Mouse (Mus musculus) liver, embryonic 11.5 days (tissue): ENCODE measurements around the gene Dtx3l. TPM values are rescaled to one million over a fixed set of nuclear protein-coding genes. Genes with fewer than 3 reads are reported as not detected.

ENCODE experiments used
- ATAC-seq: fragments of 200-750 bp; cut with Nextera tagmentation; replicated peaks from 2 replicates; pipeline ENCODE4 v1.8.0; 2017; ENCODE audit warnings: moderate number of reproducible peaks, mild to moderate bottlenecking, moderate TSS enrichment, moderate library complexity; ENCODE audit not compliant: low FRiP score
- DNase-seq: peaks from one replicate; pipeline ENCODE4 v3.0.0-alpha.2; 2017; ENCODE audit warnings: low spot score
- H3K27ac ChIP-seq: fragments of 300-500 bp; sonication (generic); 2 replicates; pipeline ENCODE4 v1.5.1; 2014; ENCODE audit warnings: mild to moderate bottlenecking, low read depth, low read length, control low read depth
- H3K27me3 ChIP-seq: fragments of 300-500 bp; sonication (generic); replicated peaks from 2 replicates; pipeline ENCODE4 v1.6.1; 2014; ENCODE audit warnings: low read length, mixed read lengths; ENCODE audit not compliant: control insufficient read depth, insufficient read depth
- H3K36me3 ChIP-seq: fragments of 300-500 bp; sonication (generic); 2 replicates; pipeline ENCODE4 v1.6.1; 2014; ENCODE audit warnings: mild to moderate bottlenecking, low read length, moderate library complexity, mixed read lengths; ENCODE audit not compliant: control insufficient read depth, insufficient read depth
- H3K4me1 ChIP-seq: fragments of 300-500 bp; sonication (generic); replicated peaks from 2 replicates; pipeline ENCODE4 v1.6.1; 2014; ENCODE audit warnings: low read length, mixed read lengths; ENCODE audit not compliant: control insufficient read depth, insufficient read depth
- H3K4me2 ChIP-seq: fragments of 300-500 bp; sonication (generic); 2 replicates; pipeline ENCODE4 v1.6.1; 2014; ENCODE audit warnings: mild to moderate bottlenecking, control low read depth, moderate library complexity
- H3K4me3 ChIP-seq: fragments of 300-500 bp; sonication (generic); 2 replicates; pipeline ENCODE4 v1.5.1; 2014; ENCODE audit warnings: low read depth, low read length, control low read depth
- H3K9ac ChIP-seq: fragments of 300-500 bp; sonication (generic); 2 replicates; pipeline ENCODE4 v1.6.1; 2014; ENCODE audit warnings: low read depth, low read length, control low read depth
- H3K9me3 ChIP-seq: fragments of 300-500 bp; sonication (generic); 2 replicates; pipeline ENCODE4 v1.6.1; 2016; ENCODE audit warnings: low read length, inconsistent platforms, mixed read lengths; ENCODE audit not compliant: control insufficient read depth
- WGBS: fragments of 180-500 bp; shearing (Covaris S2); extraction: QIAGEN DNeasy Blood & Tissue Kit; methylation state at CpG from one replicate; pipeline ENCODE4 v1.1.7; 2014; 5-methylcytosine and 5-hydroxymethylcytosine counted together
- polyA plus RNA-seq: library from polyadenylated mRNA; unstranded; fragments of >200 nt; fragmentation: Nextera tagmentation; extraction: Ambion mirVana; gene quantifications from 2 replicates; pipeline ENCODE4 v1.2.1, GENCODE M21; 2014

The Dtx3l gene
- polyA plus RNA-seq, 1 experiment from 2014 or later, result 3.2 TPM

DNA sequence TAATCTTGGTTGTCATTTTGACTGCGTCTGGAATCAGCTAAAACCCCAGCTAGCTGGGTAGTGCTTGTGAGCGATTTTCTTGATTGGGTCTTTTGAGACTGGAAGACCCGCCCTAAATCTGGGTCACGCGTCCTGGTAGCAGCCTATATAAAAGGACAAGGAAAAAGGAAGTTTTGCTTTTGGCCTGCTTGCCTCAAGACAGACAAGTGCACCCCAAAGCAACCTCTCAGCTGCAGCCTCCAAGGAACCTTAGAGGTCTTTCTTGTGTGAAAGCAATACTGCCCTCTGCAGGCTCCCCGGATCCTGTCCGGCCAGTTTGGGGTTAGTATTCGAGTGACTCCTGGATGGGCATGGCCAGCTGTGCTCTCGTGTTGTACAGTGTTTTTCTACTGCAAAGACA, 739 bp upstream of the Dtx3l start:
- peaks cover 4% of the 10 kb centered on the region; the same call in 1 of the 2 replicates for H3K4me1 ChIP-seq
- H3K9me3 ChIP-seq, result no peaks in the 10 kb centered on the region
- ATAC-seq, result peak; percentile 69
- WGBS, result 10% methylated on average over 9 of the region's 9 CpGs
- peak overlapping the region; percentile 83 for H3K9ac ChIP-seq
- DNase-seq, result peak; percentile 73
- peak overlapping the region; percentile 94 for H3K4me2 ChIP-seq
- H3K4me3 ChIP-seq, result peak overlapping the region; percentile 81
- H3K27me3 ChIP-seq, result no peaks in the 10 kb centered on the region; the same call in 1 of the 2 replicates
- no peak overlapping the region for H3K27ac ChIP-seq
- no peaks in the 10 kb centered on the region for H3K36me3 ChIP-seq

DNA sequence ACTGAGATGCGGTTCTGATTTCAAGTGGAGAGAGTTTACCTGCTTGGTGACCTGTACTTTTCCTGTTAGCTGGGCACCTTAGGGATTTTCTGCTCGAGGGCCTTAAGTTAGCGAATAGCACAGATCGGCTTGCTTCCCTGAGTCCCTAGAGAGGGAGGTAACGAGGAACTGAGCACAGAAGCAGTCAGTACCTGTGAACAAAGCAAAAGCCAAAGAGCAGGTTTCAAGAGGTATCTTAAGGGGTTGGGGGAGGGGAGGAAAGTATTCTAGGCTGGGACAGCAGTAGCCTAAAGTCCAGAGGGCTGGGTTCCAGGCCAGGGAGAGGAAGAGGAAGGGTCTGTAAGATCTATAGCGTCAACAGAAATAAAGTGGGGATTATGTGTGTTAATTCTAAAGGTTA, 310 bp upstream of the Dtx3l start:
- 3% methylated on average over 6 of the region's 6 CpGs for WGBS
- ATAC-seq (0 out of 2 replicates have a peak, but pooled peaks have one; percentile 18), DNase-seq (no peak)
- Histone ChIP-seq H3K36me3 (no peaks in the 10 kb centered on the region), H3K27ac (0 out of 2 replicates have a peak overlapping the region, but pooled peaks have one; percentile 48), H3K9ac (peak overlapping the region; percentile 83), H3K9me3 (no peaks in the 10 kb centered on the region), H3K27me3 (no peaks in the 10 kb centered on the region; the same call in 1 of the 2 replicates), H3K4me2 (peak overlapping the region; percentile 94), H3K4me1 (peaks cover 4% of the 10 kb centered on the region; the same call in 1 of the 2 replicates), H3K4me3 (peak overlapping the region; percentile 81)

DNA sequence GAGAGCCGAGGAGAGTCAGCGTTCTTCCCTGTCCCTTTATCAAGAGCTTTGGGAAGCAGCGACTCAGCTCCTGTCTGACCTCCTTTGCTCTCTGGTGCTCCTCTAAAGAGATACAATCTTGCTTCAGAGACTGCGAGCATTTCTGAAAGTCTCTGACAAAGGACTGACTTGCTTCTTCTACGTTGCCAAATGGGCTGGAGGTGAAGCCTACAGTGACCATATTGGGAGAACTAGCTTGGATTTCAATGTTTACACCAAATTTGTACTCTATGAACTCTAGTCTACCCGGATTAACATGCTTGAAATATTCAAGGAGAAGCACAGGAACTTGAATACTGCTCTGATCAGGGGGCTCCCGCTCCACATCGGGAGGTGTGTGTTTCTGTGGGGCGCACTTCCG, 5.8 kb downstream of the Dtx3l start:
- H3K27ac ChIP-seq, result no peak overlapping the region
- H3K27me3 ChIP-seq, result no peaks in the 10 kb centered on the region; the same call in 1 of the 2 replicates
- H3K9ac ChIP-seq, result no peak overlapping the region
- no peaks in the 10 kb centered on the region for H3K4me1 ChIP-seq
- WGBS, result 80% methylated on average over 10 of the region's 10 CpGs
- H3K36me3 ChIP-seq, result no peaks in the 10 kb centered on the region
- H3K4me2 ChIP-seq, result no peak overlapping the region
- no peaks in the 10 kb centered on the region for H3K9me3 ChIP-seq
- DNase-seq, result no peak
- no peak overlapping the region for H3K4me3 ChIP-seq
- ATAC-seq, result no peak

DNA sequence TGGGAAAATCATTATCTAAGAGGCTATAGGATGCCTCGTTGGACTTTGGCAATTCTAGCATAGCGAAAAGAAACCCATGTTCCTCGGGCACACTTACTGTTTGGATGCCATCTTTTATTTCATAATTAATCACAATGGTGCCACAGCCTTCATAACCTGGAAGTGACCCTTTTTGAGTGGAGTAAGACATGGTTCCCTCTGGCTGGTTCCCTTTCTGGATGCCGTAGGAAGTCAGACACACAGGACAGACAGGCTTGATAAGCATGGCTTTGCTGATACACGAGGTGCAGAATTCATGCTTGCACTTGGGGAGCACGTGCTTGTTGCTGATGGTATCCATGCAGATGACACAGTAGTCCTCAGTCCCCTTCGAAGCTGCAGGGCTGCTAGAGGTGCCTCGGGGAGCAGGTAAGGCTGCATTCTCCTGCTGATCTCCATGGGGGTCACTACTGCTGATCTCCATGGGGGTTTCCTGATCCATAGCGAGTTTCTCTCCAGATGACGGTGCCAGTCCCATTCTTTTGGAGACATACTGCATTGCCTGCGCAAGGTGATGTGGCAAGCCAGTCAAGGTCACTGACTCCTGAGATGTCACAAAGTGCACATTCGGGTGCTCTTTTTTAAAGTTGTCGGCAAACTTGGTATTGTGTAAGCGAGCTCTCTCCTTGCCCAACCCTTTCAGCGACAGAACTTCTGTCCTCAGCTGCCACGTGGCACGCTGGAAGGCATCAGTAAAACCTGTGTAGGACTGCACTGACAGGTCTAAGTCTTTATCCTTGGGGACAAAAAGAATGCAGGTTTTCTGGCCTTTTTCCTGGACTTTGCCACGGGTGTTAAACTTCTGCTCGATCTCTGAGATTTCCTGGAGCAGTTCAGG, 6.5 kb downstream of the Dtx3l start:
- no peaks in the 10 kb centered on the region; the same call in 1 of the 2 replicates for H3K27me3 ChIP-seq
- H3K4me3 ChIP-seq, result no peak overlapping the region
- H3K4me1 ChIP-seq, result no peaks in the 10 kb centered on the region
- no peak overlapping the region for H3K27ac ChIP-seq
- H3K9ac ChIP-seq, result no peak overlapping the region
- no peaks in the 10 kb centered on the region for H3K9me3 ChIP-seq
- WGBS, result 84% methylated on average over 19 of the region's 19 CpGs
- ATAC-seq, result no peak
- no peak for DNase-seq
- no peak overlapping the region for H3K4me2 ChIP-seq
- no peaks in the 10 kb centered on the region for H3K36me3 ChIP-seq

DNA sequence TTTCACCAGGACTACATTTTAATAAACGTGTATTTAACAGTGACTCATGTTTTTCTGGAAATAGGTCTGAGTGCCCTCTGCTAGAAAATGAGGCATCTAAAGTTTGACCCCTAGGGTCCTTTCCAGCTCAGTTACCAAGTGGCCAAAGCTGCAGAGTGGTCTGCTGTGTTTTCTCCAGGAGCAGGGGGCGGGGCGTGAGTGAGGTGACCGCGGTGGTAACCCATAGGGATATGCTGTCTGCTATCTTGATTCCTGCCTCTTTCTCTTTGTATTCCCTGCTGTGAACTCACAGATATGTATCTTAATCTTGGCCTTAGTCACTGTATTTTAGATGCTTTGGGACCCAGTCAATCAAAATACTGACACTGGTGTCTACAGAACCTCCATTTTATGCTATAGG, 14.6 kb downstream of the Dtx3l start:
- Histone ChIP-seq H3K4me3 (no peak overlapping the region), H3K9ac (no peak overlapping the region), H3K27me3 (no peaks in the 10 kb centered on the region), H3K27ac (no peak overlapping the region), H3K4me2 (no peak overlapping the region), H3K4me1 (no peaks in the 10 kb centered on the region), H3K36me3 (no peaks in the 10 kb centered on the region), H3K9me3 (no peaks in the 10 kb centered on the region)
- 84% methylated on average over 5 of the region's 5 CpGs for WGBS
- no peak for ATAC-seq
- DNase-seq, result no peak

DNA sequence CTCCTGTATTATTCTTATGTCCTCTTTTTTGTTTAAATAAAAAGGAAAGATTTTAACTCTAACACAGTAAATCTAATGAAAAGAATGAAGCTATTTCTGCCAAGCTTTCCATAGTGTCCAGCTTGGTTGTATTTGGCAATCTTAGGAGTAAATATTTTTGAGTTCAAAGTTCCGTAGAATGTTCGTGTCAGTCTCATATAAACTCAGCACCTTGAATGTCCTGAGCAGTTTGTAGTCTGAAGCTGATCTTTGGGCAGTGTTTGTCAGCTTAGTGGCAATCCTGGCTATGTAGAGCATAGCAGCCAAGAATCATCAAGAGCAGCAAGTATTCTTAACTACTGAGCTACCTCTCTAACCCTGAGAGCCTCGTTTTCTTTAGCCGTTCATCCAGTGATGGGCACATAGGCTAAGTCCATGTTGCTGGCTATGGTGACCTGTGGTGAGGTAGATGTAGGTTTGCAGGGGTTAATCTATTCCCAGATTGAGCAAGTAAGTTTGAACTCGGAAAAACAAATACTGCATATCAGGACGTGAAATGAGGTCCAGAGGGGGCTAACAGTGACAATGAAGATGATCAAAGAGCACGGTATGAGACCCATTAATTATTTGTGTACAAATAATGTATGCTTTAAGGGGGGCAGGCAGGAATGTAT, 15.3 kb downstream of the Dtx3l start:
- 73% methylated on average over 7 of the region's 7 CpGs for WGBS
- DNase-seq (no peak), ATAC-seq (no peak)
- H3K4me3 ChIP-seq, result no peak overlapping the region
- H3K4me2 ChIP-seq, result no peak overlapping the region
- no peak overlapping the region for H3K27ac ChIP-seq
- H3K9me3 ChIP-seq, result no peaks in the 10 kb centered on the region
- H3K4me1 ChIP-seq, result no peaks in the 10 kb centered on the region
- no peaks in the 10 kb centered on the region for H3K27me3 ChIP-seq
- no peaks in the 10 kb centered on the region for H3K36me3 ChIP-seq
- H3K9ac ChIP-seq, result no peak overlapping the region

DNA sequence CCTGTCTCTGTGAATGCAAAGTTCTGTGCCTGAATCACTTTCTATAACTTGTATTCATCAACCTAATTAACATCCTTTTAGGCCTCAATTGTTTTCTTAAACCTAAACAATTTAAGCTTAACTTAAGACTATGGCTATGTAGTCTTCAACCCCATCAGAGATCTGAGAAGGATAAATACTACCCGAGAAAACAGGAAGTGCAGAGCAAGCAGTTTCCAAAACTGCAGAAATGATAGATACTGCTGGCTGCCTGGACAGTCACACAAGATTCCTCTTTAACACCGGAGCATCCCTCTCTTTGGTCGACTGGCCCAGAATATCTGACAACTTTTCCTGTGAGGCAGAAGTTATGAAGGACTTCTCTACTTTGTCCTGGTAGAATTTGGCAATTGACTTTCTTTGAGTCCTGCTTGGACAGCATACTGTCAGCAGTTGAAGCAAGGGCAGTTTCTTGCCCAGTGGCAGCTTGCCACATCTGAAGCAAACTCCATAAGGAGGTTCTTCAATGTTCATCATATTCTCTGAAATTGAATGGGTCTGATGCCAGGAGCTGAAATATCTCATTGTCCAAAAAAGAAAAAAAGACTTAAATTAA, 16.6 kb downstream of the Dtx3l start:
- no peak for DNase-seq
- no peak overlapping the region for H3K27ac ChIP-seq
- H3K4me2 ChIP-seq, result no peak overlapping the region
- H3K4me1 ChIP-seq, result no peaks in the 10 kb centered on the region
- H3K4me3 ChIP-seq, result no peak overlapping the region
- WGBS, result 67% methylated on average over 3 of the region's 3 CpGs
- no peaks in the 10 kb centered on the region for H3K36me3 ChIP-seq
- no peaks in the 10 kb centered on the region for H3K27me3 ChIP-seq
- ATAC-seq, result no peak
- H3K9ac ChIP-seq, result no peak overlapping the region
- H3K9me3 ChIP-seq, result no peaks in the 10 kb centered on the region

DNA sequence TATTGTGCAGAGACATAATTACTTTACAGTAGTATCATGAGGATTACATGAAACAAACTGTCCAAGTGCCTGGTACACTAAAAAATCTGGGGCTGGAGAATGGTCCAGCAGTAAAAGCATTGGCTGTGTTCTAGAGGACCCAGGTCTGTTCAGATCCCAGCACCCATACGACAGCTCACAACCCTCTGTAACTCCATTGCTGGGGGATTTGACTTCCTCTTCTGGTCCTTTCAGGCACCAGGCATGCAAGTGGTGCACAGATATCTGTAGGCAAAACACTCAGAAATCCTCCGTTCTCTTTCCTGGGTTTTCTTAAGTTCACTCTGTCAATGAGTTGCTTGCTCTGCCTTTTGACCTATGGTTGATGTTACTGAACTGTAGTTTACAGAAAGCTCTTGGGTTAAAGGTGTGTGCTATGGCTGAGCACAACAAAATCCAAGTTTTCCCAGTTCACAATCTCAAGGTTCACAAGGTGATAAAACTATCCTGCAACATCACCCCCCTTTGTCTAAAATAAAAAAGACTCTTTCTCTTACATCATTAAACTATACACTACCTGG, 17.2 kb downstream of the Dtx3l start:
- H3K9ac ChIP-seq, result no peak overlapping the region
- no peaks in the 10 kb centered on the region for H3K9me3 ChIP-seq
- no peak overlapping the region for H3K4me2 ChIP-seq
- no peak for DNase-seq
- no peak for ATAC-seq
- WGBS, result 53% methylated on average over 2 of the region's 2 CpGs
- H3K27me3 ChIP-seq, result no peaks in the 10 kb centered on the region
- no peak overlapping the region for H3K4me3 ChIP-seq
- H3K36me3 ChIP-seq, result no peaks in the 10 kb centered on the region
- no peaks in the 10 kb centered on the region for H3K4me1 ChIP-seq
- H3K27ac ChIP-seq, result no peak overlapping the region
